Mouse (Mus musculus) myocyte (in vitro differentiated cells): ENCODE data around the gene Ankle1. TPM values are rescaled to one million over a fixed set of nuclear protein-coding genes. Genes with fewer than 3 reads are reported as not detected.

Experiments used
- H3K27me3 ChIP-seq: one replicate; pipeline ENCODE4 v1.6.1; 2011; ENCODE audit not compliant: control insufficient read depth, insufficient read depth, insufficient read length
- H3K36me3 ChIP-seq: one replicate; pipeline ENCODE4 v1.6.1; 2011; ENCODE audit not compliant: control insufficient read depth, insufficient read depth
- H3K4me2 ChIP-seq: one replicate; pipeline ENCODE4 v1.6.1; 2011; ENCODE audit warnings: low read depth, control low read depth
- H3K4me3 ChIP-seq: one replicate; pipeline ENCODE4 v1.5.1; 2011; ENCODE audit warnings: mild to moderate bottlenecking, control low read depth, moderate library complexity
- H3K79me2 ChIP-seq: one replicate; pipeline ENCODE4 v1.6.1; 2011; ENCODE audit not compliant: control insufficient read depth, insufficient read depth
- H3ac ChIP-seq: one replicate; pipeline ENCODE4 v1.6.1; 2011; ENCODE audit not compliant: control insufficient read depth, insufficient read length
- CEBPB ChIP-seq: IDR thresholded peaks from 2 replicates; pipeline ENCODE4 v1.6.1; 2011; ENCODE audit warnings: mild to moderate bottlenecking, moderate library complexity; ENCODE audit not compliant: poor library complexity, insufficient read depth, severe bottlenecking
- E2F4 ChIP-seq: IDR thresholded peaks from one replicate; pipeline ENCODE4 v1.6.1; 2011; ENCODE audit warnings: mild to moderate bottlenecking, control low read depth, moderate library complexity; ENCODE audit not compliant: insufficient read depth
- MAX ChIP-seq: IDR thresholded peaks from one replicate; pipeline ENCODE4 v1.6.1; 2011; ENCODE audit warnings: low read depth, mild to moderate bottlenecking, control low read depth
- MYOD1 ChIP-seq, 3 experiments: IDR thresholded peaks; one replicate each; pipeline ENCODE4 v1.6.1; 2011; ENCODE audit warnings: control low read depth in 2 of 3, low read depth in 2 of 3, mild to moderate bottlenecking in 2 of 3, moderate library complexity in 1 of 3; ENCODE audit not compliant: insufficient read length in 2 of 3, control insufficient read depth in 1 of 3
- MYOG ChIP-seq, 3 experiments: IDR thresholded peaks; one replicate each; pipeline ENCODE4 v1.6.1; 2011; ENCODE audit warnings: control low read depth in 2 of 3, low read depth in 2 of 3, mild to moderate bottlenecking in 2 of 3; ENCODE audit not compliant: insufficient read length in 2 of 3, control insufficient read depth in 1 of 3, insufficient read depth in 1 of 3
- POLR2A ChIP-seq: IDR thresholded peaks from one replicate; pipeline ENCODE4 v1.6.1; 2011; ENCODE audit warnings: low read depth, mild to moderate bottlenecking, control low read depth, moderate library complexity; ENCODE audit not compliant: insufficient read length
- POLR2AphosphoS2 ChIP-seq: IDR thresholded peaks from one replicate; pipeline ENCODE4 v1.6.1; 2011; ENCODE audit warnings: low read depth, control low read depth; ENCODE audit not compliant: insufficient read length
- REST ChIP-seq: IDR thresholded peaks from one replicate; pipeline ENCODE4 v1.6.1; 2011; ENCODE audit warnings: mild to moderate bottlenecking, control low read depth, moderate library complexity; ENCODE audit not compliant: insufficient read depth, insufficient read length
- SRF ChIP-seq: IDR thresholded peaks from one replicate; pipeline ENCODE4 v1.6.1; 2011; ENCODE audit warnings: low read depth; ENCODE audit not compliant: control insufficient read depth, insufficient read length
- TCF12 ChIP-seq: IDR thresholded peaks from one replicate; pipeline ENCODE4 v1.6.1; 2011; ENCODE audit warnings: mild to moderate bottlenecking, control low read depth; ENCODE audit not compliant: poor library complexity, insufficient read depth, severe bottlenecking
- TCF3 ChIP-seq: IDR thresholded peaks from one replicate; pipeline ENCODE4 v1.6.1; 2011; ENCODE audit warnings: low read depth, control low read depth; ENCODE audit not compliant: insufficient read length
- USF1 ChIP-seq: IDR thresholded peaks from one replicate; pipeline ENCODE4 v1.6.1; 2011; ENCODE audit warnings: low read depth, mild to moderate bottlenecking, control low read depth, moderate library complexity
- polyA plus RNA-seq: library from polyadenylated mRNA; unstranded; fragments of >200 nt; fragmentation: generic; extraction: Trizol; gene quantifications from one replicate; pipeline ENCODE4 v1.2.1, GENCODE M21; 2012; ENCODE audit warnings: missing spikeins

Ankle1 gene
- polyA plus RNA-seq, 1 experiment = 1.3 TPM

DNA sequence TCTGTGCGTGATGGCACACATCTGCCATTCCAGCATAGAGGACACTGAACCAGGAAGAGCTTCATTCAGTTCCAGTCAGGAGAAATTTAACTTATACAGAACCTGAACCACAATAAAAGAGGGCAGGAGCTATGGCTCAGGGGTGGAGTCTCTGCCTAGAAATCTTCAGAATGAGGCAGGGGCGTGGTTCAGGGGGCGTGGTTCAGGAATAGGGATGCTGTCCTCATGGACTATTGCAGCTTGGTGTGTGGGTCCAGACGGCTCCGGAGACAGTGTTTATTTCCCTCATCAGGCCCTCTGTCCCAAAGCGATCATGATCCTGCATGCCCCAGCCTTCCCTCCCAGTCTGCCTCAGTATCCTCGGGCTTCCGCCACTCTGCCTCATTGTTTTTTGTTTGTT is 48.9 kb downstream of the Ankle1 start:
- Histone ChIP-seq H3K4me2 (no peak overlapping the region), H3K79me2 (no peaks in the 10 kb centered on the region)
- TF ChIP-seq POLR2AphosphoS2 (no peak), MYOD1 (IDR thresholded peaks at IDR 0.05; ENCODE audit: control insufficient read depth in 1 of 3, insufficient read length in 2 of 3, low read depth in 2 of 3) (no peak), REST (no peak), TCF3 (no peak), CEBPB (no peak), POLR2A (no peak), SRF (no peak), TCF12 (no peak), MYOG (IDR thresholded peaks at IDR 0.05; ENCODE audit: control insufficient read depth in 1 of 3, insufficient read depth in 1 of 3, insufficient read length in 2 of 3, low read depth in 2 of 3) (no peak), E2F4 (no peak), MAX (no peak), USF1 (no peak)

DNA sequence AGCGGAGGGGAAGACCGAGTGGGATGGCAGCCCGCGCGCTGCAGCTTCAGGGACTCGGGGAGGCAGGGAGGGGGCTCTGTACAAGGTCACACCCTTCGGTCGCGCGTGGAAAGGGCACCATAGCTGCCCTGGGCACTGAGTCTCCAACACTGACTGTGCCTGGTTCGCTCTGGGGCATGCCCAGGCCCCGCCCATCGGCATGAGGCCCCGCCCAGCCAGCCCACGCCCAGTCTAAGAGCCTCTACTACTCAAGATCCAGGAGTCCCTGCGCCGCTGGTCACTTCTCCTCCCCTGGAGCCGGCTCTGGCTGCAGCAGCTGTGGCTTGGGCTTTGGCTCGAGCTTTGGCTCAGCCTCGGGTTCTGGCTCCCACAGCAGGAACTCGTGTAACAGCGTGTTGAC is 51.1 kb downstream of the Ankle1 start:
- TF ChIP-seq REST (no peak), MYOD1 (IDR thresholded peaks at IDR 0.05; ENCODE audit: control insufficient read depth in 1 of 3, insufficient read length in 2 of 3, low read depth in 2 of 3) (no peak), USF1 (no peak), MAX (no peak)
- Histone ChIP-seq H3K4me2 (no peak overlapping the region), H3ac (no peak overlapping the region), H3K27me3 (no peaks in the 10 kb centered on the region), H3K36me3 (no peaks in the 10 kb centered on the region), H3K79me2 (no peaks in the 10 kb centered on the region), H3K4me3 (no peak overlapping the region)

More for the DNA sequence above, 48.9 kb downstream of the Ankle1 start:
- no peak overlapping the region for H3K4me3 ChIP-seq
- no peaks in the 10 kb centered on the region for H3K27me3 ChIP-seq
- H3K36me3 ChIP-seq = no peaks in the 10 kb centered on the region
- H3ac ChIP-seq = no peak overlapping the region

DNA sequence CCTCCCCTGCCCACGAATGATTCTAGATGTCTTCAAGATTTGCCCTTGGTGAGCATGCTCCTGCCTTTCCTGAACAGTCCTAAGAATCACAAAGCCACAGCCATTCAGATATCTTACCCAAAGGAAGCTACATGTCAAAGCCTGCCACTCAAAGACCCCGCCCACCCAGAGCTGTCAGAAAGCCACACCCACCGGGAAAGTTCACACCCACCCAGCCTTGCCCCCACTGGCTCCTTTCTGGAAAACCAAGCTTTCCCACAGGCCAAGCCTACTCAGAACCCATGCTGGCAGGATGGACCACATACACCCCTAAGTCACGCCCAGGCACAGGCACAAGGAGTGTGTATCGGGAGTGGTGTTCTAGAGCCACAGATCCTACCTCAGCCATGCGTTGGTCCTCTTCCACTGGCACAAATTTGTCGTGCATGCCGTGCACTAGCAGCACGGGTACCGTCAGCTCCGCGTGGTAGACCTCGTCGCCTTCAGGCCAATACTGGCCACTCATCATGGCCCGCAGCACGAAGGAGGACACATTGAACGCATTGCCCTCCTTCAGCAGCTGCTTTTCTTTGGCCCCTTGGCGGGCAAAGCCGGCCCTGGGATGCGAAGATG is 52.0 kb downstream of the Ankle1 start:
- TF ChIP-seq CEBPB (no peak), MYOG (IDR thresholded peaks at IDR 0.05; ENCODE audit: control insufficient read depth in 1 of 3, insufficient read depth in 1 of 3, insufficient read length in 2 of 3, low read depth in 2 of 3) (no peak), E2F4 (no peak), TCF3 (no peak), SRF (no peak), MAX (no peak), MYOD1 (IDR thresholded peaks at IDR 0.05; ENCODE audit: control insufficient read depth in 1 of 3, insufficient read length in 2 of 3, low read depth in 2 of 3) (no peak), USF1 (no peak), TCF12 (no peak), REST (no peak), POLR2A (no peak), POLR2AphosphoS2 (no peak)
- Histone ChIP-seq H3K36me3 (no peaks in the 10 kb centered on the region), H3K4me3 (no peak overlapping the region), H3K4me2 (no peak overlapping the region), H3K79me2 (peaks cover 7% of the 10 kb centered on the region), H3ac (no peak overlapping the region), H3K27me3 (no peaks in the 10 kb centered on the region)

Other genes with a start within 250 kb of the Ankle1 start
- gene Myo9b, start 133.3 kb upstream of the Ankle1 start, polyA plus RNA-seq = 39.6 TPM
- gene Haus8, start 133.1 kb upstream of the Ankle1 start, polyA plus RNA-seq = 13.2 TPM
- 180 TPM for gene Use1, start 39.2 kb upstream of the Ankle1 start, polyA plus RNA-seq
- gene Ocel1, start 34.7 kb upstream of the Ankle1 start, polyA plus RNA-seq = 15.2 TPM
- 62.3 TPM for gene Nr2f6, start 24.1 kb upstream of the Ankle1 start, polyA plus RNA-seq
- gene Ushbp1, start 10.2 kb upstream of the Ankle1 start, polyA plus RNA-seq = 0.02 TPM
- gene Babam1, start 9.1 kb upstream of the Ankle1 start, polyA plus RNA-seq = 108 TPM
- 67.0 TPM for gene Abhd8, start 57.6 kb downstream of the Ankle1 start, polyA plus RNA-seq
- 79.0 TPM for gene Mrpl34, start 58.9 kb downstream of the Ankle1 start, polyA plus RNA-seq
- 117 TPM for gene Dda1, start 63.2 kb downstream of the Ankle1 start, polyA plus RNA-seq
- 27.5 TPM for gene Ano8, start 80.0 kb downstream of the Ankle1 start, polyA plus RNA-seq
- gene Gtpbp3, start 82.1 kb downstream of the Ankle1 start, polyA plus RNA-seq = 17.5 TPM
- gene Plvap, start 105.7 kb downstream of the Ankle1 start, polyA plus RNA-seq = 0.18 TPM
- 0.04 TPM for gene Ccdc194, start 119.7 kb downstream of the Ankle1 start, polyA plus RNA-seq
- 33.9 TPM for gene Bst2, start 131.4 kb downstream of the Ankle1 start, polyA plus RNA-seq
- gene Mvb12a, start 136.9 kb downstream of the Ankle1 start, polyA plus RNA-seq = 61.5 TPM
- gene Tmem221, start 152.9 kb downstream of the Ankle1 start, polyA plus RNA-seq = 0.20 TPM
- gene Nxnl1, start 160.6 kb downstream of the Ankle1 start, polyA plus RNA-seq = 0.04 TPM
- 33.9 TPM for gene Slc27a1, start 162.9 kb downstream of the Ankle1 start, polyA plus RNA-seq
- 248 TPM for gene Pgls, start 186.2 kb downstream of the Ankle1 start, polyA plus RNA-seq
- 2.9 TPM for gene Fam129c, start 191.6 kb downstream of the Ankle1 start, polyA plus RNA-seq
- 87.0 TPM for gene Colgalt1, start 205.0 kb downstream of the Ankle1 start, polyA plus RNA-seq